Mouse (Mus musculus) embryonic facial prominence, embryonic 10.5 days (tissue): Measurements from ENCODE around the gene Atxn1. TPM values are rescaled to one million over a fixed set of nuclear protein-coding genes. Genes with fewer than 3 reads are reported as not detected.

Experiments
- DNase-seq: peaks from one replicate; pipeline ENCODE4 v3.0.0-alpha.2; 2017; ENCODE audit warnings: low spot score
- H3K27ac ChIP-seq: fragments of 300-500 bp; sonication (generic); replicated peaks from 2 replicates; pipeline ENCODE4 v1.5.1; 2016; ENCODE audit warnings: mild to moderate bottlenecking
- H3K27me3 ChIP-seq: fragments of 300-500 bp; sonication (generic); replicated peaks from 2 replicates; pipeline ENCODE4 v1.6.1; 2016; ENCODE audit warnings: low read depth, mild to moderate bottlenecking; ENCODE audit not compliant: poor library complexity, severe bottlenecking
- H3K36me3 ChIP-seq: fragments of 300-500 bp; sonication (generic); replicated peaks from 2 replicates; pipeline ENCODE4 v1.6.1; 2016; ENCODE audit warnings: mild to moderate bottlenecking, moderate library complexity
- H3K4me1 ChIP-seq: fragments of 300-500 bp; sonication (generic); 2 replicates; pipeline ENCODE4 v1.6.1; 2016
- H3K4me3 ChIP-seq: fragments of 300-500 bp; sonication (generic); 2 replicates; pipeline ENCODE4 v1.5.1; 2016; ENCODE audit warnings: mild to moderate bottlenecking, moderate library complexity
- H3K9me3 ChIP-seq: fragments of 300-500 bp; sonication (generic); 2 replicates; pipeline ENCODE4 v1.6.1; 2016; ENCODE audit warnings: mild to moderate bottlenecking
- whole genome bisulfite sequencing: fragments of 180-500 bp; shearing (Covaris S2); methylation state at CpG from one replicate; pipeline ENCODE4 v1.1.7; 2016; 5-methylcytosine and 5-hydroxymethylcytosine counted together
- polyA plus RNA-seq: library from polyadenylated mRNA; unstranded; fragments of >200 nt; fragmentation: Nextera tagmentation; extraction: Ambion mirVana; gene quantifications from 2 replicates; pipeline ENCODE4 v1.2.1, GENCODE M21; 2016

Atxn1 gene
- polyA plus RNA-seq, 1 experiment from 2014 or later = 1.1 TPM

DNA sequence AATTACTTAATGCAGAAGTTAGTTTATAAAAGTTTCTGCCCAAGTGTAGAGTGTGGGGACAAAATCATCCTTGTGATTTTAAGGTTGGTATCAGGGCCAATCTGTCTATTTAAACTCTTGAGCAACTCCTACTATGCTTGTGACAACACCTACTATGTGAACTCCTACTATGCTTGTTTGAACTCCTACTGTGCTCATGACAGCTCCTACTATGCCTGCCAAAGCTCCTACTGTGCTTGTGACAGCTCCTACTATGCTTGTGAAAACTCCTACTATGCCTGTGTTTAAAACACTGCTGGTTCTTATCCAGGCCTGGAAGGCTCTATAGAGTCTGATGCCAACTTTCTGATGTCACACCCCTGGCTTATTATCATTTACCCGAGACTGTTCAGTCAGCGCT, 292.2 kb downstream of the Atxn1 start:
- H3K27me3 ChIP-seq = no peaks in the 10 kb centered on the region
- no peaks in the 10 kb centered on the region for H3K9me3 ChIP-seq
- DNase-seq = no peak
- WGBS = 75% methylated on average over 2 of the region's 2 CpGs
- peaks cover 6% of the 10 kb centered on the region; the same call in 1 of the 2 replicates for H3K4me1 ChIP-seq
- no peak overlapping the region for H3K27ac ChIP-seq
- no peak overlapping the region for H3K4me3 ChIP-seq
- H3K36me3 ChIP-seq = no peaks in the 10 kb centered on the region

- 84% methylated on average over 11 of the region's 11 CpGs for WGBS
- DNase-seq = no peak
- Histone ChIP-seq H3K4me3 (no peak overlapping the region), H3K27ac (no peak overlapping the region), H3K36me3 (no peaks in the 10 kb centered on the region), H3K4me1 (no peaks in the 10 kb centered on the region), H3K27me3 (no peaks in the 10 kb centered on the region), H3K9me3 (no peaks in the 10 kb centered on the region)
Measured at GRCm38 (mm10) chr13:45669969-45670368, 294.8 kb downstream of the Atxn1 start.

- DNase-seq = no peak
- WGBS = 90% methylated on average over 10 of the region's 10 CpGs
Measured at GRCm38 (mm10) chr13:45662852-45663251, 302.0 kb downstream of the Atxn1 start.

GRCm38 (mm10) chr13:45662216-45662615, 302.6 kb downstream of the Atxn1 start:
- H3K9me3 ChIP-seq = no peaks in the 10 kb centered on the region
- no peaks in the 10 kb centered on the region for H3K36me3 ChIP-seq
- H3K27ac ChIP-seq = no peak overlapping the region
- no peaks in the 10 kb centered on the region for H3K27me3 ChIP-seq
- no peak overlapping the region for H3K4me3 ChIP-seq
- WGBS = 79% methylated on average over 3 of the region's 3 CpGs
- H3K4me1 ChIP-seq = no peaks in the 10 kb centered on the region
- no peak for DNase-seq

More at GRCm38 (mm10) chr13:45662852-45663251, 302.0 kb downstream of the Atxn1 start:
- no peaks in the 10 kb centered on the region for H3K9me3 ChIP-seq
- no peaks in the 10 kb centered on the region for H3K4me1 ChIP-seq
- H3K4me3 ChIP-seq = no peak overlapping the region
- H3K27ac ChIP-seq = no peak overlapping the region
- no peaks in the 10 kb centered on the region for H3K36me3 ChIP-seq
- no peaks in the 10 kb centered on the region for H3K27me3 ChIP-seq

DNA sequence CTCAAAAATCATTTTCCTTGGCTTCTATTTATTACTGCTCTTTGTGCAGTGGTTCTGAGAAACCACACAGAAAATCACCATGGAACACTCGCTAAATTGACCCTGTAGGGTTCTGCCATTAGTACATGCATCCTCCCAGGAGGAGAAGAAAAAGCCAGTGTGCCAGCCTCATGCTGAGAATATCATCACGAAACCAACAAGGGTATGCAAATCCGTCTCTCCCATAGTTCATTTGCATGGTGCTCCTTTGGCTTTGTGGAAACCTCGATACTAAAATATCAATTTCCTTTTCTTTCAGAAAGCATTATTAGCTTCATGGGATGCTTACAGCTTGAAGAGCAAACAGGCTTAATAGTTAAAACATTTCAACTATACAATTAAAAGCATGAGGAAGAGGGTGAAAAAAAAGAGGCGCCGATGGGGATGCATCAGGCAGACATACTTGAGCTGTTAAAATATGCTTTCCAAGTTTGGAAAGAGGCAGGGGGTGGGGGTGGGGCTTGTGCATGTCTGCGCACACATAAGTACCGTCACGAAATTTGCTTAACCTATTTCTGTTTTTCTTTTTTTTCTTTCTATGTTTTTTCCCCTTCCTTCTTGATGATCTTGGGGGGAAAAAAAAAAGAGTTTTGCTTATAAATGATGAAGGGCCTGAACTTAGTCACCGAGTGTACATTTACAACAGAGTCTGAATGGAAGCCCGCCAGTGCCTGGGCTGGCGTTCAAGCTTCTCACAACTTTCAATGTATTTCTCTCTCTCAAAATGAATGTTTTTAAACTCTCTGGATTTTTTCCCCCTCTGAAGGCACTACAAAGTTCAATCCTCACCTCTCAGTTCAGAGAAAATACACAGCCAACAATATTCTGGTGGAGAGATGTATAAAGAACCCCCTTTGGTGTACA, 303.3 kb downstream of the Atxn1 start:
- DNase-seq = no peak
- H3K27me3 ChIP-seq = no peaks in the 10 kb centered on the region
- H3K36me3 ChIP-seq = no peaks in the 10 kb centered on the region
- WGBS = 88% methylated on average over 12 of the region's 12 CpGs
- no peak overlapping the region for H3K27ac ChIP-seq
- no peaks in the 10 kb centered on the region for H3K9me3 ChIP-seq
- H3K4me1 ChIP-seq = no peaks in the 10 kb centered on the region
- no peak overlapping the region for H3K4me3 ChIP-seq

DNA sequence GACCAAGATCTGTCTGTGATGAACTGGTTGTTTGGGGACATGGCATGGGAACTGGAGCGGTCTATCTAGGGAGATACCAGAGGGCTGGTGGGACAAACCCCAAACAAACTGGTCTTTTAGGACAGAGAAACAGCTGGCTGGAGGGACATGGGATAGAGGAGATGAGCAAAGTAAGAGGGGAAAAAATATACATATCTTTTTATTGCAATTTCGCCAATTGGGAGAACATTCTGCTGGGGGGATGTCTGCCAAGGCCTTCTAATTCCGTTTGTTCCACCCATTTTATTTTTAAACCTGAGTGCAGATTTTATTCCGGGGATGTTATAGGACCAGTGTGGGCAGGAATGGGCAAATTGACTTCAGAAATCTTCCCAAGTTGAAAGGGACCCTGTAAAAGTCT, 305.0 kb downstream of the Atxn1 start:
- no peak overlapping the region for H3K4me3 ChIP-seq
- WGBS = 83% methylated on average over 4 of the region's 4 CpGs
- no peaks in the 10 kb centered on the region for H3K4me1 ChIP-seq
- H3K27me3 ChIP-seq = no peaks in the 10 kb centered on the region
- H3K36me3 ChIP-seq = no peaks in the 10 kb centered on the region
- no peak for DNase-seq
- no peak overlapping the region for H3K27ac ChIP-seq
- H3K9me3 ChIP-seq = no peaks in the 10 kb centered on the region

GRCm38 (mm10) chr13:45658343-45658742, 306.5 kb downstream of the Atxn1 start:
- no peak for DNase-seq
- H3K27me3 ChIP-seq = no peaks in the 10 kb centered on the region
- H3K9me3 ChIP-seq = no peaks in the 10 kb centered on the region
- no peaks in the 10 kb centered on the region for H3K36me3 ChIP-seq
- no peaks in the 10 kb centered on the region for H3K4me1 ChIP-seq
- H3K4me3 ChIP-seq = no peak overlapping the region
- no peak overlapping the region for H3K27ac ChIP-seq
- 93% methylated on average over 5 of the region's 5 CpGs for WGBS

GRCm38 (mm10) chr13:45657176-45657575, 307.6 kb downstream of the Atxn1 start:
- H3K36me3 ChIP-seq = no peaks in the 10 kb centered on the region
- H3K4me3 ChIP-seq = no peak overlapping the region
- 93% methylated on average over 1 of the region's 1 CpGs for WGBS

DNA sequence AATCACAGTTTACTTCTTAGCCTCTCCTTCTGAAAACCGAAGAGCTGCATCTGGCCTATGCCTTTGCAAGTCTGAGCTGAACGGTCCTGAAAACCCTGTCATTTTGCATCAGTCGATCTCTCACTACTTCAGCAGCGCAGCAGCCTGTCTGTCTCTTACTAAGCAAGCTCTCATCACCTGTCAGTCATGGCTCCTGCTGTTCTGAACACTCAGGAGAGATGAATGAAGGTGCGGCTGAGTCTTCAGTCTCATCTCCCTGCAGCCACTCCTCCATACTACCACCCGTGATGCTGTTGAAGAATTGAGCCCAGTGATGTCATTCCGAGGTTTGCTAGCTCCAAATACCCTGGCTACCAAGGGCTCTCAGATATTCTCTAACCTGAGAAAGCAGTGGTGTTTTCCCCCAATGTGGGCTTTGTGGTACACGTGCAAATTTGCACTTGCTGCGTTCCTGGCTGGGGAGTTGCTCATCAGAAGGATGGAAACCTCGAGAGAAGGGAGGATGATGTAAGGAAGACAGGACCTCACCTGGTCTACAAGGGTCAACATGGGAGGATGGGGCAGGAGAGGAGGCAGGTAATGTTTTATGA, 313.1 kb downstream of the Atxn1 start:
- Histone ChIP-seq H3K4me1 (no peaks in the 10 kb centered on the region), H3K27ac (no peak overlapping the region), H3K4me3 (no peak overlapping the region), H3K36me3 (no peaks in the 10 kb centered on the region), H3K27me3 (no peaks in the 10 kb centered on the region), H3K9me3 (no peaks in the 10 kb centered on the region)
- 84% methylated on average over 10 of the region's 10 CpGs for WGBS
- DNase-seq = no peak

More at GRCm38 (mm10) chr13:45657176-45657575, 307.6 kb downstream of the Atxn1 start:
- no peaks in the 10 kb centered on the region for H3K27me3 ChIP-seq
- H3K9me3 ChIP-seq = no peaks in the 10 kb centered on the region
- no peaks in the 10 kb centered on the region for H3K4me1 ChIP-seq
- no peak overlapping the region for H3K27ac ChIP-seq
- DNase-seq = no peak

- Histone ChIP-seq H3K4me1 (no peaks in the 10 kb centered on the region), H3K27me3 (no peaks in the 10 kb centered on the region), H3K4me3 (no peak overlapping the region), H3K9me3 (no peaks in the 10 kb centered on the region), H3K36me3 (no peaks in the 10 kb centered on the region), H3K27ac (no peak overlapping the region)
- no peak for DNase-seq
- WGBS = 76% methylated on average over 4 of the region's 4 CpGs
Measured at GRCm38 (mm10) chr13:45649197-45649812, 315.5 kb downstream of the Atxn1 start.

GRCm38 (mm10) chr13:45643780-45644395, 320.9 kb downstream of the Atxn1 start:
- no peaks in the 10 kb centered on the region for H3K27me3 ChIP-seq
- no peak overlapping the region for H3K27ac ChIP-seq
- peaks cover 9% of the 10 kb centered on the region; the same call in 1 of the 2 replicates for H3K4me1 ChIP-seq
- 78% methylated on average over 6 of the region's 6 CpGs for WGBS
- H3K4me3 ChIP-seq = no peak overlapping the region
- DNase-seq = no peak
- H3K9me3 ChIP-seq = no peaks in the 10 kb centered on the region
- no peaks in the 10 kb centered on the region for H3K36me3 ChIP-seq

- DNase-seq = no peak
- peaks cover 9% of the 10 kb centered on the region; the same call in 1 of the 2 replicates for H3K4me1 ChIP-seq
- 79% methylated on average over 7 of the region's 7 CpGs for WGBS
- H3K27ac ChIP-seq = no peak overlapping the region
- H3K4me3 ChIP-seq = no peak overlapping the region
- no peaks in the 10 kb centered on the region for H3K27me3 ChIP-seq
- no peaks in the 10 kb centered on the region for H3K36me3 ChIP-seq
- no peaks in the 10 kb centered on the region for H3K9me3 ChIP-seq
Measured at GRCm38 (mm10) chr13:45642913-45643312, 321.9 kb downstream of the Atxn1 start.
